Mouse (Mus musculus) lung, adult 2 months (tissue): ENCODE measurements around the gene Atp2c2.

Experiments
- CTCF ChIP-seq: fragments of 200-500 bp; IDR thresholded peaks from 2 replicates; pipeline ENCODE4 v1.5.1; 2011; ENCODE audit warnings: mild to moderate bottlenecking, low read length, control low read depth; ENCODE audit not compliant: insufficient read depth
- POLR2A ChIP-seq: fragments of 200-500 bp; IDR thresholded peaks from 2 replicates; pipeline ENCODE4 v1.6.1; 2011; ENCODE audit warnings: low read depth, mild to moderate bottlenecking, control low read depth, low read length, borderline replicate concordance; ENCODE audit errors: extremely low read depth

GRCm38 (mm10) chr8:119778263-119778662, 78.5 kb downstream of the Atp2c2 start, which contains the start of gene Tldc1:
- TF ChIP-seq CTCF, result no peak
- peak; percentile 94; the same call in 1 of the 2 replicates for TF ChIP-seq POLR2A
